Mouse (Mus musculus) forebrain, embryonic 11.5 days (tissue): ENCODE measurements around the gene Rtraf. TPM values are rescaled to one million over a fixed set of nuclear protein-coding genes. Genes with fewer than 3 reads are reported as not detected.
"Not testable (repeated sequence)": the region's sequence is repeated elsewhere in the genome, so short reads cannot be mapped to it uniquely, and the experiment has no call there.

Experiments
- ATAC-seq: fragments of 200-750 bp; cut with Nextera tagmentation; replicated peaks from 2 replicates; pipeline ENCODE4 v1.8.0; 2017; ENCODE audit warnings: moderate TSS enrichment; ENCODE audit not compliant: low FRiP score
- DNase-seq: peaks from one replicate; pipeline ENCODE4 v3.0.0-alpha.2; 2017; ENCODE audit warnings: low spot score
- H3K27ac ChIP-seq: fragments of 300-500 bp; sonication (generic); 2 replicates; pipeline ENCODE4 v1.5.1; 2014; ENCODE audit warnings: low read depth, low read length
- H3K27me3 ChIP-seq: fragments of 300-500 bp; sonication (generic); 2 replicates; pipeline ENCODE4 v1.6.1; 2014; ENCODE audit warnings: mild to moderate bottlenecking, low read length, mixed read lengths; ENCODE audit not compliant: control insufficient read depth, insufficient read depth
- H3K36me3 ChIP-seq: fragments of 300-500 bp; sonication (generic); 2 replicates; pipeline ENCODE4 v1.6.1; 2014; ENCODE audit warnings: mild to moderate bottlenecking, low read length, moderate library complexity, mixed read lengths; ENCODE audit not compliant: control insufficient read depth, insufficient read depth
- H3K4me1 ChIP-seq: fragments of 300-500 bp; sonication (generic); replicated peaks from 2 replicates; pipeline ENCODE4 v1.6.1; 2014; ENCODE audit warnings: low read length, mixed read lengths; ENCODE audit not compliant: control insufficient read depth, insufficient read depth
- H3K4me2 ChIP-seq: fragments of 300-500 bp; sonication (generic); 2 replicates; pipeline ENCODE4 v1.6.1; 2014; ENCODE audit warnings: low read depth, mild to moderate bottlenecking, low read length, moderate library complexity, mixed read lengths; ENCODE audit not compliant: severe bottlenecking
- H3K4me3 ChIP-seq: fragments of 300-500 bp; sonication (generic); 2 replicates; pipeline ENCODE4 v1.5.1; 2014; ENCODE audit warnings: low read depth, low read length
- H3K9ac ChIP-seq: fragments of 300-500 bp; sonication (generic); 2 replicates; pipeline ENCODE4 v1.6.1; 2014; ENCODE audit warnings: low read length
- H3K9me3 ChIP-seq: fragments of 300-500 bp; sonication (generic); 2 replicates; pipeline ENCODE4 v1.6.1; 2016; ENCODE audit warnings: low read length, mixed read lengths; ENCODE audit not compliant: control insufficient read depth
- WGBS: fragments of 180-500 bp; shearing (Covaris S2); extraction: QIAGEN DNeasy Blood & Tissue Kit; methylation state at CpG from one replicate; pipeline ENCODE4 v1.1.7; 2014; 5-methylcytosine and 5-hydroxymethylcytosine counted together
- polyA plus RNA-seq: library from polyadenylated mRNA; unstranded; fragments of >200 nt; fragmentation: Nextera tagmentation; extraction: Ambion mirVana; gene quantifications from 2 replicates; pipeline ENCODE4 v1.2.1, GENCODE M21; 2014

Rtraf gene
- 245 and 274 TPM in 2 replicates for polyA plus RNA-seq

- Histone ChIP-seq H3K4me2 (peak within 1 kb of the TSS; percentile 71), H3K36me3 (peaks cover 7% of the 10 kb centered on the region), H3K27me3 (no peaks in the 10 kb centered on the region), H3K4me3 (peak within 1 kb of the TSS; percentile 94), H3K9ac (peak within 1 kb of the TSS; percentile 89), H3K27ac (peak within 1 kb of the TSS; percentile 81; the same call in 1 of the 2 replicates), H3K4me1 (peaks cover 9% of the 10 kb centered on the region; the same call in 1 of the 2 replicates), H3K9me3 (no peaks in the 10 kb centered on the region)
- WGBS: under 1% methylated on average over 80 of the region's 80 CpGs
- ATAC-seq: peak; percentile 96
- peak; percentile 96 for DNase-seq
These were observed at the start of gene Rtraf for GRCm38 (mm10) chr14:19823321-19824142. TSS of gene Rtraf (minus strand) at chr14:19823824.

DNA sequence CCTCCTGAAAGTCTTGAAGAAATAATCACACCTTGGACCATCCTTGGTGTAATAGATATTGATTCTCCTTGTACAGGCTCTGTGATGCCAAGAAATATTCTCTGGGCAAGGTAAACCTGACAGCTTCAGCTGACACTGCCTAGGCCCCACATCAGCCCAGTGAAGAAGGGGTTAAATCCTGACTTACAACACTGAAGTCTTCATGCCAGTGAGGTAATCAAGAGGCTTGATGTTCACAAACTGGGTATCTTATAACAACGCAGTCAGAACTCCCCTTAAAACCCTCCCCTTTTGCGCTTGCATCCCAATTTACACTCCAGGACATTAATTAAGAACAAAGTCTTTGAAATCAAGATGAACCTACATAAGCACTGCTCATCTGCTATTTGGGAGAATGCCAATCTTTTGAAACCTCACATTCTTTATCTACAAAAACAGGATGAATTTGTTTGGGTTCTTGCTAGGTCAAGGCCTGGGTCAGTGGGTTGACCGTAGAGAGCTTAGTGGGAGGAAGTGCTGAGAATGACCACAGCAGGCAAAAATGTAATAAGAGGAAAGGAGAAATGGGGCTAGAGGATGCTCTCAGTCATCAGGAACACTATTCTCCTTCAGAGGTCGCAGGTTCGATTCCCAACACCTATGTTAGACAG, 43.8 kb upstream of the Rtraf start:
- DNase-seq (no peak), ATAC-seq (no peak)
- Histone ChIP-seq H3K36me3 (no peaks in the 10 kb centered on the region), H3K4me3 (no peak overlapping the region), H3K9me3 (no peaks in the 10 kb centered on the region), H3K27me3 (no peaks in the 10 kb centered on the region), H3K27ac (no peak overlapping the region), H3K9ac (no peak overlapping the region), H3K4me1 (no peaks in the 10 kb centered on the region), H3K4me2 (no peak overlapping the region)
- 72% methylated on average over 5 of the region's 5 CpGs for WGBS

GRCm38 (mm10) chr14:19865121-19865520, 41.5 kb upstream of the Rtraf start:
- 95% methylated on average over 9 of the region's 9 CpGs for WGBS
- H3K27me3 ChIP-seq, H3K4me2 ChIP-seq, H3K36me3 ChIP-seq, H3K4me1 ChIP-seq, H3K9ac ChIP-seq, DNase-seq, H3K27ac ChIP-seq, ATAC-seq, H3K4me3 ChIP-seq, H3K9me3 ChIP-seq: not testable (repeated sequence)

DNA sequence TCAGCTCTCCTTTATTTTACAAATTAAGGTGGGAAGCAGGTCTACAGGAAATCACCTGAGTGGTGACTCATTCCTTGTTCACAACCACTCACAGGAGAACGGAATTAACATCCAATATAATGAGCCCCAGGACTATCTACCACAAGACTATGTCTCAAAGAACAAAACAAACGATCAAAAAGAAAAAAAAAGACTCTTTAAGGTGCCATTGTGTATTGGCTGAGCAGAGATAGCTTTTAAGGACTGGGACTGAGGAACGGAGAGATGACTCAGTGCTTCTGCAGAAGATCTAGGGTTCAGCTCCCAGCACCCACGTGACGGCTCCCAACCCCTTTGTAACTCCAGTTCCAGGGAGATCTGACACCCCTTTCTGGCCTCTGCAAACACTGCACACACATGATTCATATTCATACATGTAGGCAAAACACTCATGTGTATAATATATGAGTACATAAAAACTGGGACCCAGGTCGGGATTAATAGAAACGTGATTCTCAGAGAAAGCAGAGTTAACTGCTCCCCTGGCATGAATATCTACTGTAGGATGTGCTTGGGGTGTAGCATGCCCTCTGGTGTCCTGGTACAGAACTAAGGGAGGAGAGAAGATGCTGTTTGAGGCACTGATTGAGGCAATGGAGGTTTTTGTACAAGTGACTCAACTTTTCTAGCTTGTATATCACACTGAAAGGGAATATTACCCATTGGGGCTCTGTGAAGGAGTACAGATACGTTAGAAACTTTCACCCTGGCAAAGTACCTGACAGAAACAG, 37.9 kb upstream of the Rtraf start:
- H3K36me3 ChIP-seq: no peaks in the 10 kb centered on the region
- no peaks in the 10 kb centered on the region for H3K9me3 ChIP-seq
- H3K4me2 ChIP-seq: no peak overlapping the region
- no peak for ATAC-seq
- H3K4me1 ChIP-seq: no peaks in the 10 kb centered on the region
- WGBS: 87% methylated on average over 8 of the region's 8 CpGs
- no peaks in the 10 kb centered on the region for H3K27me3 ChIP-seq
- H3K27ac ChIP-seq: no peak overlapping the region
- no peak overlapping the region for H3K4me3 ChIP-seq
- no peak for DNase-seq
- H3K9ac ChIP-seq: no peak overlapping the region

DNA sequence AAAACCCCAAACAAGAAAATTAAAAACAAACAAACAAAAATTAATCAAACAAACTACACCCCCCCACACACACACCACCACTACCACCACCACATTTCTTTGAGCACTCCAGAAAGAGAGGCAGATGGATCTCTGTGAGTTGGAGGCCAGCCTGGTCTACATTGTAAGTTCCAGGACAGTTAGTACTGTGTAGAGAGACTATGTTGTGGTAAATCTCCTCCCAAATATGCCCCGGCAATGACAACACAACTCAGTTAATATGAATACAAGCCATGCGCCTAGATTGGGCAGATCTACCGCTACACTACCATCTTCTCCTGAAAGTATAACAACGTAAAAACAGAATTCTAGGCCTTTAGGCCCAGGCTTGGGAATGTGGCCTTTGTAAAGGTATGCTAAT, 36.7 kb upstream of the Rtraf start:
- H3K9ac ChIP-seq: no peak overlapping the region
- no peaks in the 10 kb centered on the region for H3K36me3 ChIP-seq
- no peak overlapping the region for H3K4me2 ChIP-seq
- 94% methylated on average over 4 of the region's 4 CpGs for WGBS
- H3K4me1 ChIP-seq: no peaks in the 10 kb centered on the region
- H3K9me3 ChIP-seq: no peaks in the 10 kb centered on the region
- H3K27ac ChIP-seq: no peak overlapping the region
- no peaks in the 10 kb centered on the region for H3K27me3 ChIP-seq
- DNase-seq (no peak), ATAC-seq (no peak)
- no peak overlapping the region for H3K4me3 ChIP-seq

DNA sequence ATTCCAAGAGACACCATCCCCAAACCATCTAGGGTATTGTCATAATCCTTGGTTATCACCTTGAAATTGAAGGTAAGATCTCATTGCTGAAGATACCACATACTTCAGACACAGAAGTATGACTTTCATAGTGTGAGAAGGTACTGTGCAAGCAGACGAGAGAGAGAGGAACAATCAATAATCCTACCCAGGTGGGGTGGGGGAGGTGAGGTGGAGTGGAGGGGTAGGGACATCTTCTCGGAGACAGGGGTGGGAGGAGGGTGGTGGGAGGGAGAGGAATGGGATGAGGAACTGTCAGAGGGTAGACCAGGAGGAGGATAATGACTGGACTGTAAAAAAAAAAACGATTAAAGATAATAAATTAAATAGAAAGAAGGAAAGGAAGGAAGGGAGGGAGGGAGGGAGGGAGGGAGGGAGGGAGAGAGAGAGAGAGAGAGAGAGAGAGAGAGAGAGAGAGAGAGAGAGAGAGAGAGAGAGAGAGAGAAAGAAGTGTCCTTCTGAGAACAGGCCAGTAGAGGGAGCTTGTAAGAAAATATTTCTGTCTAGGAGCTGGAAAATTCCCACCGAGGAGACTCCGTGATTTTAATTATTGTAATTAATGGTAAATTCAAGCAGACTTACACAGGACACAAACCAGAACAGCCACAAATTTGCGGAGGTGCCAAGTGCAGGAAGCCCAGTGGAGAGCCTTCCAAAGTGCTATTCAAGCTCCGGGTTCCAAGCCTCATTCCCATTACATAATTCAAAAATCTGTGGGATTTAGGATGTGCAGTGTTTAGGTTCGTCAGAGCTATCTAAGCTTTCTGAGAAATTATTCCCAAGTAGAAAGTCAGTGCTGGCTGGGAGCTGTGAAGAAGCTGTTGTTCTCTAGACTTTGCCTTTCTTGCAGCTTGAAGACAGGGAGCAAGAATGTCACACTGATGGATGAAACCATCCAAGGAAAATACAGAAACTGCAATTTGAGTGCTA, 35.5 kb upstream of the Rtraf start:
- ATAC-seq (no peak), DNase-seq (no peak)
- 59% methylated on average over 8 of the region's 8 CpGs for WGBS
- Histone ChIP-seq H3K9me3 (no peaks in the 10 kb centered on the region), H3K4me1 (no peaks in the 10 kb centered on the region), H3K4me2 (no peak overlapping the region), H3K27ac (no peak overlapping the region), H3K4me3 (no peak overlapping the region), H3K36me3 (no peaks in the 10 kb centered on the region), H3K9ac (no peak overlapping the region), H3K27me3 (no peaks in the 10 kb centered on the region)

- no peak overlapping the region for H3K4me2 ChIP-seq
- WGBS: 79% methylated on average over 2 of the region's 2 CpGs
- no peak for DNase-seq
- H3K4me3 ChIP-seq: no peak overlapping the region
- no peak for ATAC-seq
- no peaks in the 10 kb centered on the region for H3K27me3 ChIP-seq
- no peak overlapping the region for H3K27ac ChIP-seq
- H3K36me3 ChIP-seq: no peaks in the 10 kb centered on the region
- no peaks in the 10 kb centered on the region for H3K4me1 ChIP-seq
- H3K9me3 ChIP-seq: no peaks in the 10 kb centered on the region
- H3K9ac ChIP-seq: no peak overlapping the region
These were observed 34.7 kb upstream of the Rtraf start for GRCm38 (mm10) chr14:19858279-19858678.

DNA sequence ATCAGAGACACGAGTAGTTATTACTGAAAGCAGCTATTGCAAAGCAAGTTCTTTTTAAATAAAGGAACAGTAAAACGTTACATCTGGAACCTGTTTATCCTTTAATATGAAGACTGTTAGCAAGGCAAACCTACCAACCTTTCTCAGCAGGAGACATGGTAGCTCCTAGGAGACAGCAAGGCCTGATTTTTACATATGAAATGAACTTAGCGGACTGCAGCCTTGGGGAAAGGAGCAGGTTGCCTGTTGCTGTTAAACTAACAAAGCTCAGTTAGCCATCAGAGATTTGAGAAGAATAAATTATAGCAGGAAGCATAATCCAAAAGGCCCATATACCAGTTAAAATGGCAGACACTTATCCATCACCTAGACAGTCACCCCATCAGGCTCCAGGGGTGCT, 29.8 kb upstream of the Rtraf start:
- Histone ChIP-seq H3K4me1 (no peaks in the 10 kb centered on the region), H3K9me3 (no peaks in the 10 kb centered on the region), H3K4me3 (no peak overlapping the region), H3K27ac (no peak overlapping the region), H3K27me3 (no peaks in the 10 kb centered on the region), H3K4me2 (no peak overlapping the region), H3K36me3 (no peaks in the 10 kb centered on the region), H3K9ac (no peak overlapping the region)
- DNase-seq (no peak), ATAC-seq (no peak)
- 53% methylated on average over 3 of the region's 3 CpGs for WGBS
